In the genomic region with DNA sequence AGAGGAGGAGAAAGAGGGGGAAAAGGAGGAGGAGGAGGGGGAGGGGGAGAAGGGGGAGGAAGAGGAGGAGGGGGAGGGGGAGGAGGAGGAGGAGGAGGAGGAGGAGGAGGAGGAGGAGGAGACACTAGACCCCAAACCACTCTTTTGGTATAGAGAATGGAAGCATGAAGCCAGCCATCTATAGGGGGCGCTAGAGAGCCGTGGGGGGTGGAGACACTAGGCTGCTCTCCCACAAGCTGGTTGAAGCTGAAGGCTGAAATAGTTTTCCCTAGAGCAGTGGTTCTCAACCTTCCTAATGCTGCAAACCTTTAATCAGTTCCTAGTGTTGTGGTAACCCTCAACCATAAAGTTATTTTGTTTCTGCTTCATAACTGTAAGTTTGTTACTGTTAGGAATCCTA, we compare ENCODE assay signal across 9 mouse cellular contexts.
DNase-seq lines count a peak whose midpoint lies in the region; ATAC-seq and TF ChIP-seq lines count a peak whose summit lies in the region.
"Had no signal": no experiment of that assay in that cellular context is flagged by ENCODE, and none has a peak within 500 bp of the region (broad histone marks: within the 10 kb centered on the region; RNA-seq: fewer than 3 reads in every experiment).

No protein-coding gene starts in this region.

- no peak overlapping the region for H3K4me2 ChIP-seq in heart, postnatal 0 days (ENCODE audit: low read depth, low read length)
- H3K4me2 ChIP-seq: neural tube, embryonic 12.5 days had no signal

- H3K4me3 ChIP-seq in heart, postnatal 0 days (ENCODE audit: low read depth, low read length), result no peak overlapping the region
- H3K4me3 ChIP-seq: neural tube, embryonic 12.5 days had no signal

- no peaks in the 10 kb centered on the region for H3K9me3 ChIP-seq in heart, postnatal 0 days (replicated peaks; ENCODE audit: control insufficient read depth, low read length)
- H3K9me3 ChIP-seq: neural tube, embryonic 12.5 days had no signal

- H3K27me3 ChIP-seq in heart, postnatal 0 days (ENCODE audit: control insufficient read depth, insufficient read depth, low read length), result no peaks in the 10 kb centered on the region

- no peak overlapping the region for H3K27ac ChIP-seq in heart, postnatal 0 days (ENCODE audit: low read depth)
- H3K27ac ChIP-seq: neural tube, embryonic 12.5 days had no signal

- no peak overlapping the region for H3K9ac ChIP-seq in heart, postnatal 0 days (replicated peaks; ENCODE audit: low read depth, low read length)
- H3K9ac ChIP-seq: neural tube, embryonic 12.5 days had no signal

- TF ChIP-seq EP300 in heart, postnatal 0 days (IDR thresholded peaks at IDR 0.05; ENCODE audit: low read depth), result no peak

- no peak for ATAC-seq in heart, postnatal 0 days (ENCODE audit: insufficient read depth, low read depth)

- no peaks in the 10 kb centered on the region for H3K4me1 ChIP-seq in heart, postnatal 0 days (ENCODE audit: control insufficient read depth, insufficient read depth)

- no peak for DNase-seq in heart, postnatal 0 days (ENCODE audit: low spot score)
- no peak for DNase-seq in heart, adult 11 months
- DNase-seq in 3T3-L1 (ENCODE audit: low read depth, low spot score), result peak; percentile 29
- DNase-seq in R1 (ENCODE audit: low read depth, low spot score), result peak; percentile 69
- DNase-seq in gastrocnemius, postnatal 10 days, result peak; percentile 45
- peak; percentile 18 for DNase-seq in naive thymus-derived CD4-positive, alpha-beta T cell, adult 2 months (ENCODE audit: low read depth)
- DNase-seq in ovary, postnatal 36 days (ENCODE audit: low spot score), result no peak
- DNase-seq in right cerebral cortex, adult 18-20 months, result no peak

- 0% methylated on average over 2 of the region's 2 CpGs for WGBS in heart, postnatal 0 days

- TF ChIP-seq CTCF in heart, postnatal 0 days (IDR thresholded peaks at IDR 0.05; ENCODE audit: low read depth), result peak; percentile 61

- no peaks in the 10 kb centered on the region for H3K36me3 ChIP-seq in heart, postnatal 0 days (replicated peaks; ENCODE audit: control insufficient read depth, insufficient read depth, low read length)
- H3K36me3 ChIP-seq: neural tube, embryonic 12.5 days had no signal

Comparison
In these comparisons a context has a peak if more than half of its experiments do, and no peak if none do; other contexts are left out.
1. DNase-seq: peak in 3T3-L1 (single experiment), R1 (single experiment), gastrocnemius, postnatal 10 days (single experiment) and naive thymus-derived CD4-positive, alpha-beta T cell, adult 2 months (single experiment); none in heart, postnatal 0 days (single experiment), heart, adult 11 months (single experiment), ovary, postnatal 36 days (single experiment) and right cerebral cortex, adult 18-20 months (single experiment).